8 mouse cellular contexts compared by ENCODE assay signal in the genomic region with DNA sequence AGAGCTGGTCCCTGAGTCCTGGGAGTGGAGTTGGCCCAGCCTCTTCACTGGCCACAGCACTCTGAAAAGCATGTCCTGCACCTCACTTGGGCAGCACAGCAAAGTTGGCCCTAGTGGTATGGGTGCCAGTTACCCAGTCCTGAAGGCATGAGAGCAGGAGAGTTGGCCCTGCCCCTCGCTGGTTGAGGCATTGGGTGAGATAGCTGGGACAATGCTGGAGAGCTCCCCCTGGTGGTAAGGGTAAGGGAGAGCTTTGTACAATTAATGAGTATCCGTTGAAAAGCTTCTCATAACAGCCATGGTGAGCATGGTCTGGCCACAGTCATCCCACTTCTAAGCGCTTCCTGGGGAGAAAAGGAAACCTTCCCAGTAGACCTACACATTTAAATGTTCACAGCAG. TPM values are rescaled to one million over a fixed set of nuclear protein-coding genes. Genes with fewer than 3 reads are reported as not detected.
DNase-seq lines count a peak whose midpoint lies in the region.

No protein-coding gene starts in this region.

- intact Hi-C loops in gastrocnemius, postnatal 14 days (cut with DNase I; ENCODE audit: low total_unique reads): loop anchor here (5.0 kb wide), 1 partner anchor 36 kb away; no protein-coding TSS in a partner anchor
- intact Hi-C loops in gastrocnemius, postnatal 36 days (cut with DNase I): loop anchor here (2.0 kb wide), 1 partner anchor 36 kb away; no protein-coding TSS in a partner anchor
- intact Hi-C loops in left cerebral cortex, postnatal 36 days (cut with DNase I): loop anchor here (5.0 kb wide), 1 partner anchor 36 kb away; no protein-coding TSS in a partner anchor

- DNase-seq in gastrocnemius, postnatal 14 days: peak; percentile 24
- no peak for DNase-seq in gastrocnemius, postnatal 36 days
- peak; percentile 37 for DNase-seq in A20 (ENCODE audit: low read depth, low spot score)
- peak; percentile 55 to 78 for DNase-seq in adrenal gland, postnatal 36 days
- DNase-seq in lung, postnatal 10 days: peak; percentile 28
- DNase-seq in ovary, postnatal 36 days (ENCODE audit: low spot score): no peak
- DNase-seq in left cerebral cortex, postnatal 36 days (ENCODE audit: low spot score in 2 of 2): no peak
- DNase-seq in cerebellum, adult 8-10 months: no peak

RNA-seq across cellular contexts. Expression of gene Kcnh2, which starts 48.2 kb away (rescaled TPM):
- total RNA-seq in gastrocnemius, postnatal 14 days (2021): 1 to 10 TPM; 1.8 to 4.2 TPM
- total RNA-seq in gastrocnemius, postnatal 36 days (2021): 1 to 10 TPM; 2.2 to 2.6 TPM
- total RNA-seq in adrenal gland, postnatal 36 days (2021): 10 to 100 TPM; 14.4 to 14.7 TPM
- total RNA-seq in left cerebral cortex, postnatal 36 days (2021): 10 to 100 TPM; 32.2 to 32.6 TPM

Comparison
In these comparisons a context has a peak if more than half of its experiments do, and no peak if none do; other contexts are left out.
1. DNase-seq: peak in gastrocnemius, postnatal 14 days (single experiment), A20 (single experiment), adrenal gland, postnatal 36 days (2 of 2) and lung, postnatal 10 days (single experiment); none in gastrocnemius, postnatal 36 days (0 of 2), ovary, postnatal 36 days (single experiment), left cerebral cortex, postnatal 36 days (0 of 2) and cerebellum, adult 8-10 months (single experiment).